Mouse (Mus musculus): Measurements from ENCODE around the gene Arsb. TPM values are rescaled to one million over a fixed set of nuclear protein-coding genes. Genes with fewer than 3 reads are reported as not detected.
A peak's percentile ranks its signal among the peaks of the same experiment; 100 is the strongest.

Arsb gene
- polyA plus RNA-seq, 1 experiment from 2014 or later, result 11.2 TPM

GRCm38 (mm10) chr13:93757514-93757913 is 13.9 kb upstream of the Arsb start:
- no peaks in the 10 kb centered on the region for H3K9me3 ChIP-seq (ENCODE audit: control insufficient read depth, low read length)
- H3K27me3 ChIP-seq (replicated peaks; ENCODE audit: control insufficient read depth, insufficient read depth, low read length), result no peaks in the 10 kb centered on the region
- H3K27ac ChIP-seq (ENCODE audit: low read length), result no peak overlapping the region
- H3K4me1 ChIP-seq (ENCODE audit: control insufficient read depth, insufficient read depth, low read length), result no peaks in the 10 kb centered on the region
- no peak overlapping the region for H3K4me3 ChIP-seq (ENCODE audit: low read length)
- H3K9ac ChIP-seq (ENCODE audit: low read depth, low read length), result no peak overlapping the region
- no peaks in the 10 kb centered on the region for H3K36me3 ChIP-seq (ENCODE audit: control insufficient read depth, insufficient read depth, low read length)
- 85% methylated on average over 6 of the region's 6 CpGs for WGBS
- H3K4me2 ChIP-seq (ENCODE audit: low read depth, low read length), result no peak overlapping the region
- ATAC-seq, result no peak

GRCm38 (mm10) chr13:93758149-93758898 is 13.1 kb upstream of the Arsb start:
- H3K9ac ChIP-seq (ENCODE audit: low read depth, low read length), result no peak overlapping the region
- no peak overlapping the region for H3K4me3 ChIP-seq (ENCODE audit: low read length)
- H3K9me3 ChIP-seq (ENCODE audit: control insufficient read depth, low read length), result no peaks in the 10 kb centered on the region
- H3K4me1 ChIP-seq (ENCODE audit: control insufficient read depth, insufficient read depth, low read length), result no peaks in the 10 kb centered on the region
- WGBS, result 50% methylated on average over 14 of the region's 14 CpGs
- ATAC-seq, result no peak
- no peaks in the 10 kb centered on the region for H3K27me3 ChIP-seq (replicated peaks; ENCODE audit: control insufficient read depth, insufficient read depth, low read length)
- no peak overlapping the region for H3K27ac ChIP-seq (ENCODE audit: low read length)
- H3K36me3 ChIP-seq (ENCODE audit: control insufficient read depth, insufficient read depth, low read length), result no peaks in the 10 kb centered on the region
- no peak overlapping the region for H3K4me2 ChIP-seq (ENCODE audit: low read depth, low read length)

GRCm38 (mm10) chr13:93761831-93762230 is 9.6 kb upstream of the Arsb start:
- Histone ChIP-seq H3K36me3 (ENCODE audit: control insufficient read depth, insufficient read depth, low read length) (no peaks in the 10 kb centered on the region), H3K27ac (ENCODE audit: low read length) (no peak overlapping the region), H3K27me3 (replicated peaks; ENCODE audit: control insufficient read depth, insufficient read depth, low read length) (no peaks in the 10 kb centered on the region), H3K9ac (ENCODE audit: low read depth, low read length) (no peak overlapping the region), H3K4me3 (ENCODE audit: low read length) (no peak overlapping the region), H3K9me3 (ENCODE audit: control insufficient read depth, low read length) (no peaks in the 10 kb centered on the region), H3K4me1 (ENCODE audit: control insufficient read depth, insufficient read depth, low read length) (no peaks in the 10 kb centered on the region), H3K4me2 (ENCODE audit: low read depth, low read length) (no peak overlapping the region)
- ATAC-seq, result no peak
- 96% methylated on average over 8 of the region's 8 CpGs for WGBS

- no peaks in the 10 kb centered on the region for H3K4me1 ChIP-seq (ENCODE audit: control insufficient read depth, insufficient read depth, low read length)
- no peak overlapping the region for H3K9ac ChIP-seq (ENCODE audit: low read depth, low read length)
- no peak for ATAC-seq
- no peak overlapping the region for H3K4me3 ChIP-seq (ENCODE audit: low read length)
- H3K27ac ChIP-seq (ENCODE audit: low read length), result no peak overlapping the region
- H3K27me3 ChIP-seq (replicated peaks; ENCODE audit: control insufficient read depth, insufficient read depth, low read length), result no peaks in the 10 kb centered on the region
- no peak overlapping the region for H3K4me2 ChIP-seq (ENCODE audit: low read depth, low read length)
- WGBS, result 85% methylated on average over 3 of the region's 3 CpGs
- no peaks in the 10 kb centered on the region for H3K9me3 ChIP-seq (ENCODE audit: control insufficient read depth, low read length)
- H3K36me3 ChIP-seq (ENCODE audit: control insufficient read depth, insufficient read depth, low read length), result no peaks in the 10 kb centered on the region
Observed at GRCm38 (mm10) chr13:93762879-93763278, 8.6 kb upstream of the Arsb start.

GRCm38 (mm10) chr13:93764321-93764973 is 7.0 kb upstream of the Arsb start:
- no peak overlapping the region for H3K4me3 ChIP-seq (ENCODE audit: low read length)
- H3K9ac ChIP-seq (ENCODE audit: low read depth, low read length), result no peak overlapping the region
- H3K27me3 ChIP-seq (replicated peaks; ENCODE audit: control insufficient read depth, insufficient read depth, low read length), result no peaks in the 10 kb centered on the region
- H3K36me3 ChIP-seq (ENCODE audit: control insufficient read depth, insufficient read depth, low read length), result no peaks in the 10 kb centered on the region
- ATAC-seq, result no peak
- no peak overlapping the region for H3K27ac ChIP-seq (ENCODE audit: low read length)
- no peaks in the 10 kb centered on the region for H3K4me1 ChIP-seq (ENCODE audit: control insufficient read depth, insufficient read depth, low read length)
- WGBS, result 87% methylated on average over 13 of the region's 13 CpGs
- H3K9me3 ChIP-seq (ENCODE audit: control insufficient read depth, low read length), result no peaks in the 10 kb centered on the region
- no peak overlapping the region for H3K4me2 ChIP-seq (ENCODE audit: low read depth, low read length)

- H3K27ac ChIP-seq (ENCODE audit: low read length), result peak overlapping the region; percentile 85; the same call in 1 of the 2 replicates
- H3K4me3 ChIP-seq (ENCODE audit: low read length), result peak overlapping the region; percentile 78
- ATAC-seq, result peak; percentile 27
- H3K4me2 ChIP-seq (ENCODE audit: low read depth, low read length), result peak overlapping the region; percentile 99
- H3K9me3 ChIP-seq (ENCODE audit: control insufficient read depth, low read length), result no peaks in the 10 kb centered on the region
- H3K9ac ChIP-seq (ENCODE audit: low read depth, low read length), result peak overlapping the region; percentile 84
- H3K4me1 ChIP-seq (ENCODE audit: control insufficient read depth, insufficient read depth, low read length), result 0 out of 2 replicates have a peak, but pooled peaks cover 11% of the 10 kb centered on the region
- H3K27me3 ChIP-seq (replicated peaks; ENCODE audit: control insufficient read depth, insufficient read depth, low read length), result no peaks in the 10 kb centered on the region
- no peaks in the 10 kb centered on the region for H3K36me3 ChIP-seq (ENCODE audit: control insufficient read depth, insufficient read depth, low read length)
- WGBS, result 22% methylated on average over 9 of the region's 9 CpGs
Observed at GRCm38 (mm10) chr13:93771031-93771587, 321 bp upstream of the Arsb start.

- no peaks in the 10 kb centered on the region for H3K36me3 ChIP-seq (ENCODE audit: control insufficient read depth, insufficient read depth, low read length)
- H3K9ac ChIP-seq (ENCODE audit: low read depth, low read length), result peak overlapping the region; percentile 84
- 29% methylated on average over 8 of the region's 8 CpGs for WGBS
- H3K4me2 ChIP-seq (ENCODE audit: low read depth, low read length), result peak overlapping the region; percentile 99
- peak; percentile 66 for ATAC-seq
- H3K9me3 ChIP-seq (ENCODE audit: control insufficient read depth, low read length), result no peaks in the 10 kb centered on the region
- H3K4me1 ChIP-seq (ENCODE audit: control insufficient read depth, insufficient read depth, low read length), result 0 out of 2 replicates have a peak, but pooled peaks cover 11% of the 10 kb centered on the region
- peak overlapping the region; percentile 85 for H3K27ac ChIP-seq (ENCODE audit: low read length)
- peak overlapping the region; percentile 78 for H3K4me3 ChIP-seq (ENCODE audit: low read length)
- no peaks in the 10 kb centered on the region for H3K27me3 ChIP-seq (replicated peaks; ENCODE audit: control insufficient read depth, insufficient read depth, low read length)
Observed at GRCm38 (mm10) chr13:93772279-93772636, 828 bp downstream of the Arsb start.

GRCm38 (mm10) chr13:93772861-93773260 is 1.4 kb downstream of the Arsb start:
- Histone ChIP-seq H3K4me1 (ENCODE audit: control insufficient read depth, insufficient read depth, low read length) (0 out of 2 replicates have a peak, but pooled peaks cover 11% of the 10 kb centered on the region), H3K27ac (ENCODE audit: low read length) (no peak overlapping the region; the same call in 1 of the 2 replicates), H3K9me3 (ENCODE audit: control insufficient read depth, low read length) (no peaks in the 10 kb centered on the region), H3K36me3 (ENCODE audit: control insufficient read depth, insufficient read depth, low read length) (no peaks in the 10 kb centered on the region), H3K4me2 (ENCODE audit: low read depth, low read length) (peak overlapping the region; percentile 99), H3K27me3 (replicated peaks; ENCODE audit: control insufficient read depth, insufficient read depth, low read length) (no peaks in the 10 kb centered on the region), H3K4me3 (ENCODE audit: low read length) (no peak overlapping the region; the same call in 1 of the 2 replicates), H3K9ac (ENCODE audit: low read depth, low read length) (0 out of 2 replicates have a peak overlapping the region, but pooled peaks have one; percentile 84)
- WGBS, result 61% methylated on average over 7 of the region's 7 CpGs
- ATAC-seq, result no peak

GRCm38 (mm10) chr13:93773704-93774315 is 2.4 kb downstream of the Arsb start:
- Histone ChIP-seq H3K9ac (ENCODE audit: low read depth, low read length) (no peak overlapping the region), H3K36me3 (ENCODE audit: control insufficient read depth, insufficient read depth, low read length) (no peaks in the 10 kb centered on the region), H3K4me2 (ENCODE audit: low read depth, low read length) (no peak overlapping the region), H3K4me1 (ENCODE audit: control insufficient read depth, insufficient read depth, low read length) (0 out of 2 replicates have a peak, but pooled peaks cover 11% of the 10 kb centered on the region), H3K27me3 (replicated peaks; ENCODE audit: control insufficient read depth, insufficient read depth, low read length) (no peaks in the 10 kb centered on the region), H3K4me3 (ENCODE audit: low read length) (no peak overlapping the region), H3K9me3 (ENCODE audit: control insufficient read depth, low read length) (no peaks in the 10 kb centered on the region), H3K27ac (ENCODE audit: low read length) (no peak overlapping the region)
- ATAC-seq, result no peak
- 66% methylated on average over 7 of the region's 7 CpGs for WGBS

All from intestine, embryonic 16.5 days (tissue).